Mouse (Mus musculus) ES-Bruce4 (cell line): Measurements from ENCODE around the gene Hmx2. TPM values are rescaled to one million over a fixed set of nuclear protein-coding genes. Genes with fewer than 3 reads are reported as not detected.

Source experiments
- H3K27ac ChIP-seq: 2 replicates; pipeline ENCODE4 v1.5.1; 2012; ENCODE audit warnings: low read length, inconsistent platforms; ENCODE audit not compliant: insufficient read depth
- H3K27me3 ChIP-seq: 2 replicates; pipeline ENCODE4 v1.6.1; 2012; ENCODE audit warnings: mild to moderate bottlenecking, low read length, inconsistent platforms; ENCODE audit not compliant: control insufficient read depth, poor library complexity, insufficient read depth, severe bottlenecking
- H3K36me3 ChIP-seq: 2 replicates; pipeline ENCODE4 v1.6.1; 2012; ENCODE audit warnings: inconsistent platforms, mild to moderate bottlenecking, low read length, moderate library complexity; ENCODE audit not compliant: control insufficient read depth, poor library complexity, insufficient read depth, severe bottlenecking
- H3K4me1 ChIP-seq: one replicate; pipeline ENCODE4 v1.8.1; 2011; ENCODE audit warnings: low read length; ENCODE audit not compliant: control insufficient read depth, insufficient read depth
- H3K4me3 ChIP-seq: 2 replicates; pipeline ENCODE4 v1.5.1; 2011; ENCODE audit warnings: low read depth, mild to moderate bottlenecking, low read length
- H3K9ac ChIP-seq: 2 replicates; pipeline ENCODE4 v1.6.1; 2012; ENCODE audit warnings: low read depth, mild to moderate bottlenecking, inconsistent platforms; ENCODE audit not compliant: poor library complexity, severe bottlenecking
- H3K9me3 ChIP-seq: replicated peaks from 2 replicates; pipeline ENCODE4 v1.6.1; 2012; ENCODE audit warnings: mild to moderate bottlenecking, low read length, inconsistent platforms; ENCODE audit not compliant: control insufficient read depth, poor library complexity, insufficient read depth, severe bottlenecking
- CTCF ChIP-seq: IDR thresholded peaks from one replicate; pipeline ENCODE4 v1.8.1; 2011; ENCODE audit warnings: low read depth, low read length
- EP300 ChIP-seq: IDR thresholded peaks from 2 replicates; pipeline ENCODE4 v1.6.1; 2011; ENCODE audit warnings: low read depth, low read length; ENCODE audit not compliant: insufficient read depth
- POLR2A ChIP-seq: IDR thresholded peaks from one replicate; pipeline ENCODE4 v1.8.1; 2011; ENCODE audit warnings: low read length; ENCODE audit not compliant: insufficient read depth
- polyA plus RNA-seq: library from polyadenylated mRNA; stranded (reverse); fragments of >200 nt; gene quantifications from 2 replicates; pipeline ENCODE4 v1.2.4, GENCODE M21; 2011; ENCODE audit warnings: low read depth; ENCODE audit not compliant: missing spikeins, insufficient read depth, insufficient read length

The Hmx2 gene
- polyA plus RNA-seq, 1 experiment, result 0.39 TPM

GRCm38 (mm10) chr7:131547481-131547880, 1.1 kb upstream of the Hmx2 start:
- Histone ChIP-seq H3K36me3 (no peaks in the 10 kb centered on the region), H3K4me1 (no peaks in the 10 kb centered on the region), H3K27ac (no peak overlapping the region), H3K27me3 (peaks cover 62% of the 10 kb centered on the region), H3K9me3 (no peaks in the 10 kb centered on the region), H3K9ac (no peak overlapping the region), H3K4me3 (no peak overlapping the region)
- TF ChIP-seq CTCF, result no peak
- no peak for TF ChIP-seq EP300
- no peak for TF ChIP-seq POLR2A

DNA sequence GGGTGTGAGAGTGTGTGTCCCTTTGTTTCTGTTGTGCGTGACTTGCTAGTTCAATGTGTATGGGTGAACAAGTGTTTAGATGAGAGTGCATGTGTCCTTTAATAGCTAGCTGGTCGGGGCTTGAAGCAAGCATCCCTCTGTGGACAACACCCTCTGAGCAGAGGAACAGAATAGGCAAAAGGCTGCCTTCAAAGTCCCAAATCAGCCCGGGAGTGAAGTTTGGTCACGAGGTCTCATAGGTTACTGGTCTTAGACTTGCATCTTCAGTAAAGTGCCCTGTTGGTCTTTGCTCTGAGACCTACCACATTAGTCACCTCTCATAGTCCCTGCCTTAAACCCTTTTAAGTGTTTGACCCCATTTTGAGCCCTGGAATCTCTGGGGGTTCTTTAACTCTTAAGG, 2.9 kb downstream of the Hmx2 start:
- Histone ChIP-seq H3K4me1 (no peaks in the 10 kb centered on the region), H3K9me3 (no peaks in the 10 kb centered on the region), H3K4me3 (no peak overlapping the region), H3K27ac (no peak overlapping the region), H3K36me3 (no peaks in the 10 kb centered on the region), H3K27me3 (peaks cover 59% of the 10 kb centered on the region), H3K9ac (no peak overlapping the region)
- TF ChIP-seq POLR2A (no peak), EP300 (no peak), CTCF (no peak)

DNA sequence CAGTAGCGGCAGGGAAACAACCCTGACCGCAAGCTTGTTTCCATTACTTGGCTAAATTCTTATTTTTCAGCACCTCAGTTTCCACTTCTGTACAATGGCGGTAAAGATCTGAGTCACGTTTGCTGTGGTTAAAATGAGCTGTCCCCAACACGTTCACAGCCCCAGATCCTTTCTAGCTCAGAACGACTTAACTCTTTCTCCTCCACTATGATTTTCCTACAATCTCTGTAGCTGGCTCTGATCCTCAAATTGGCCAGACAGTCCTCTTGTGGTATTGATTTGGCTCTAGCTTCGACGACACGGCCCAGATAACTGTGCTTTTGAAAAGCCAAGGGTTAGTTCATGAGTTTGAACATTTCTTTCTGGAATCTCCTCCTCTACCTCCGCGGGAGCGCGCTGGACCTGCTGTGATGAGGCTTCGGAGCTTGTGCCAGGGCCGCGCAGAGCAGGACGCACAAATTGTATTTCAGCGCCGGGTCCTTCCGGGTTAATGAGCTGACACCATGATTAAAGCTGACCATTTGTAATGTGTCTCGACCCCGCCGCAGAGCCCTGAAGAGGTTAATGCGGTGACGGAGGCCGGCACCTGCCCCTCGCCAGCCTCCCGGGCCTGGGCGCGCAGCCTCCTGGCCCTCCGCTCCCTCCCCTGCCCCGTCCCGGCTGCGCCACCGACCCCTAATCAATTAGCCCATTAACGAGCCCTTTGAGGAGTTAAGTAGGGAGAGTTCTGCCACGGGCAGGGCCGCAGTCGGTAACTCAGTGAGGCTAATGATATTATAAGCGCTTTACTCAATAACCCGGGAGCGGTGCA, 3.6 kb downstream of the Hmx2 start:
- H3K4me3 ChIP-seq, result peak overlapping the region; percentile 40; the same call in 1 of the 2 replicates
- H3K4me1 ChIP-seq, result no peaks in the 10 kb centered on the region
- no peak for TF ChIP-seq CTCF
- no peak for TF ChIP-seq POLR2A
- TF ChIP-seq EP300, result no peak
- no peak overlapping the region for H3K9ac ChIP-seq
- no peaks in the 10 kb centered on the region for H3K9me3 ChIP-seq
- peaks cover 64% of the 10 kb centered on the region for H3K27me3 ChIP-seq
- H3K36me3 ChIP-seq, result no peaks in the 10 kb centered on the region
- H3K27ac ChIP-seq, result no peak overlapping the region

DNA sequence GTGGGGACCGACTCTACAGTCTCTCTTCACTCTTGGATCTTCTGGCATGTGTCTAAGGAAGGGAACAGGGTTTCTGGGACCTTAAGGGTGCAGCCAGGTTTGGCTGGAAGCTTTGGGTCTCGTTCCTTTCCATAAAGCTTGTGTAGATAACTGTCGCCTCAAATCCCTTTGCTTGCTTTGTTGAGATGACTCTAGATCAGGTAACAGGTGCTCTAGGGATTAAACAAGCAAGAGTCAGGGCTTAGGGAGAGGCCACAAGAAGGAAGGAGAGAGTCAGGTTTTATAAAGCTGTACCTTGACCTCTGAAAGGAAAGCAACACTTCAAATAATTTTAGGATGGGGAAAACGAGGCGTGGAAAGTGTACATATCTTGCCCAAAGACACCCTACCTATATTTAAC, 4.2 kb downstream of the Hmx2 start:
- no peaks in the 10 kb centered on the region for H3K4me1 ChIP-seq
- TF ChIP-seq CTCF, result no peak
- TF ChIP-seq POLR2A, result no peak
- no peak for TF ChIP-seq EP300
- no peak overlapping the region for H3K27ac ChIP-seq
- peaks cover 60% of the 10 kb centered on the region for H3K27me3 ChIP-seq
- H3K4me3 ChIP-seq, result peak overlapping the region; percentile 40; the same call in 1 of the 2 replicates
- no peak overlapping the region for H3K9ac ChIP-seq
- no peaks in the 10 kb centered on the region for H3K36me3 ChIP-seq
- H3K9me3 ChIP-seq, result no peaks in the 10 kb centered on the region

DNA sequence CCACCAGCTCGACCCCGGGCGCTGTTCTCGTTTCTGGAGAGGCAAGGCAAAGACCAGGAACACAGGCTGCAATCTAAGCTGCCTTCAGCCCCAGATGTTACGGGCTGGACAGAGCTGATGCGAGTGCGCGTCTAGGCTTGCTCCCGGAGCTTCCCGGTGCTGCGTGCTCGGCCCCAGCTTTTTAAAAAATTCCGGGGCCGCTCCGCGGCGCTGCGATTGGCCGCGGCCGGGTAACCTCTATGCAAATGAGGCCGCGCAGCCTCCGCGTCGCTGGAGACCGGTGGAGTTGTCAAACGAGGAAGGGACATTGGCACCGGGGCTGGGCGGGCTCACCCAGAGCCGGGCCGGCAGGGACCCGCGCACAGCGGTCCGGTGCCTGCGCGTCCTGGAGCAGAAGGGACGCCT, 5.2 kb downstream of the Hmx2 start:
- Histone ChIP-seq H3K27ac (no peak overlapping the region), H3K9ac (peak overlapping the region; percentile 46), H3K36me3 (no peaks in the 10 kb centered on the region), H3K4me1 (no peaks in the 10 kb centered on the region), H3K4me3 (peak overlapping the region; percentile 60), H3K27me3 (peaks cover 55% of the 10 kb centered on the region), H3K9me3 (no peaks in the 10 kb centered on the region)
- TF ChIP-seq CTCF (no peak), POLR2A (no peak), EP300 (no peak)

GRCm38 (mm10) chr7:131554341-131555180, 6.0 kb downstream of the Hmx2 start:
- peak overlapping the region; percentile 60 for H3K4me3 ChIP-seq
- H3K27me3 ChIP-seq, result peaks cover 53% of the 10 kb centered on the region
- H3K4me1 ChIP-seq, result no peaks in the 10 kb centered on the region
- H3K36me3 ChIP-seq, result no peaks in the 10 kb centered on the region
- no peak for TF ChIP-seq POLR2A
- H3K27ac ChIP-seq, result no peak overlapping the region
- no peaks in the 10 kb centered on the region for H3K9me3 ChIP-seq
- peak overlapping the region; percentile 46 for H3K9ac ChIP-seq
